Mouse (Mus musculus): ENCODE results near the gene Grik2.

The Grik2 gene

GRCm38 (mm10) chr10:49788381-49788906, at the start of gene Grik2:
Gene Grik2, minus strand, starts transcription at chr10:49788766.
- DNase-seq (ENCODE audit: low spot score): peak; percentile 5

GRCm38 (mm10) chr10:49834392-49834791, 45.8 kb upstream of the Grik2 start:
- no peak for DNase-seq (ENCODE audit: low spot score)

- DNase-seq (ENCODE audit: low spot score): no peak
These were observed 18.7 kb upstream of the Grik2 start for GRCm38 (mm10) chr10:49807276-49807675.

DNA sequence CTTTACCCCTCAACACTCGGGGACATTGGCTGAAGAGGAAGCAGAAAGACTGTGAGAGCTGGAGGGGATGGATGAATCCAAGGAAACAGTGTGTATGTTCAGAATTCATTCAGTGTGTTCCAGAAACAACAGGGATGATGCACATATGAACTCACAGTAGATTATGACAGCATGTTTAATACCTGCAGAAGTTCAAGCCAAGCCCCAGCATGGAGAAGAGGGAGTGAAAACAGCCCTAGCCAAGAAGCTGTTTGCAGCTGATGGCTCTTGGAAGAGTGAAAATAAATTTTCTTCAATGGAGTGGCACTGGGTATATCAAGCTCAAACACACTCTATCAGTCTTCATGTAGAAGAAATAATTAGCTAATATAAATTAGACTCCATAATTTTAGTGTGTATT, 12.4 kb upstream of the Grik2 start:
- DNase-seq (ENCODE audit: low spot score): no peak

DNA sequence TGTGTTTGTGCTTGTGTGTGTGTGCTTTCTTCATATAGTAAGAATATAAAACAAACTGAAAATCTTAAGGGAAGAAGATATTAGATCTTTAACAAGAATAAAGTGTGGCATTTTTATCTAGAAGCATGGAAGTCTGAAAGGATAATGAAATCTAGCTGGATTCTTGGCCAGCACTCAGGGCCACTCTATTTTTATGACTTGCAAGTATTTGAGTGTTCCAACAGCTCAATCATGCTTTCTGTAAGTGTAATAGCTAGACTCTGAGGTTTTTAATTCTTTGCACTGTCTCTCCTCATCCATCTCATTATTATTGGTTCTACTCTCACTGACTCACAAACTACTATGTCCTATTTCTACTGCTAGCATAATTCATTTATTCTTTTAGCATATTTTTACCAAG, 5.6 kb upstream of the Grik2 start:
- no peak for DNase-seq (ENCODE audit: low spot score)

DNA sequence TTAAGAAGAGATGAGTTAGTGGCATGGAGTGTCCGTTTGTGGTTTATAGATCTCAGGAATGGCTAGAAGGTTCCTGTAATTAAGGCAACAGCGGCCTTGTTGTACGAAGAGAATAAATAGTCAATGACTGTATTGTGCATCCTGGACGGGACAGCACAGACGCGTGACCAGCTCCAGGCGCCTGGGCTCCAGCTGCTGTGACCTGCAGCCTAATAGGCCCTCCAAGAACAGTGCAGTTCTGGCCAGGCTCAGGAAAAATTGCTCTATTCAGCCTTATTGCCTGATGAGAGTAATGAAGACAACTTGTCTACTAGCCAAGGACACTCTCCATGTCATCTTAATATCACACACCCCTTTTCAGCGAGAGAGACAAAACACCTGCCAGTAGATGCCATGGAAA, 1.8 kb upstream of the Grik2 start:
- no peak for DNase-seq (ENCODE audit: low spot score)

DNA sequence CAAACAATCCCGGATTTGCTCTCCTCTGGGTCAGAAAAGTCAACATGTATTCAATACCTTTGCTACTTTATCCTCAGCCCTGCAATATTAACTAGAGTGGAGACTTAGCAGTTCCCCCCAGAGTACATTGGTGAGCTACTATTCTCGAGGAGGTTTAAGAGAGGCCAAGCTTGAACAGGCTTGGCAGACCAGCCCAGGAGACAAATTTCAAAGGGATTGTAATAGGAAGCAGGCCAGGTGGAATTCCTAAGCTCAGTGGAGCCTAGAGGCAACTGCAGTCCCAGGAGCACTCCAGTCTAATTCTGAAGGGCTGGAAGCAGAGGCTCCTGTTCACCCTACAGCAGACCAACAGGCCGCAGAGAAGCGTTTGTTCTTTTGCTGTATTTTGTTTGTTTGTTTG, 1.1 kb upstream of the Grik2 start:
- DNase-seq (ENCODE audit: low spot score): no peak

GRCm38 (mm10) chr10:49788914-49789313, 348 bp upstream of the Grik2 start:
- no peak for DNase-seq (ENCODE audit: low spot score)

DNA sequence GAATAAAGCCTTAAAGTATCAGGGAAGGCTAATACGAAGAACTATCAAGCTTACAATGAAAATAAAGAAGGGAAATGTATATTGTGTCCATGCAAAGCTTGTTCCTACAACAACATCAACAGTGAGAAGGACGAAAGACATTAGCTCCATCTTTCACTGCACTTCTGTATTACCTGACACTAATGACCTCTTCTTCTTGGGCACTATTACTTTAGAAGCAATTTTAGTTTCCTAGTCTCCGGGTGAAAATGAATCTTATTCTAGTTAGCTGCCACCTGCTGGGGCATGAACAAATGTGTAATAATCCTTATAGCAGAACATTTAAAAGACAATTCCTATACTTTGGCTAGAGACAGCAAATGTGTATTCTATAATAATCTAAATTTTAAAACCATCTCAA, 1.9 kb downstream of the Grik2 start:
- DNase-seq (ENCODE audit: low spot score): no peak

- DNase-seq (ENCODE audit: low spot score): no peak
These were observed 3.1 kb downstream of the Grik2 start for GRCm38 (mm10) chr10:49785477-49785876.

DNA sequence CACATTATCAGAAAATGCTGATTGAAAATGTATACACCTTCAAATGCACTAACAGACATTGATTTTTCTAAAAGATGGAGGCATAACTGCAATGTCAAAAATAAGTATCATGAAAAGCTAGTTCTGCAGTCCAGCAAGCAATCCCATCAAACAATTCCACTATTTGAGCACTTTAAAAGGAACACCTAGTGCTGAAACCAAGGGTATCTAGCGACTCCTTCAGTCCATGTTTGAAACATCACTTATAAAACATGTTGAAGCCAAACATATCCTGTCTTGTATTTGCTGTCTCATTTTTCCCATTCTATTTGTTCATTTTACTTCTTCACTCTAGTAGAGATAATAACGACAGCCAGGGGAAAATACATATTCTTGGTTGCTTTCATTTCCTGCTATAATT, 3.7 kb downstream of the Grik2 start:
- no peak for DNase-seq (ENCODE audit: low spot score)

DNA sequence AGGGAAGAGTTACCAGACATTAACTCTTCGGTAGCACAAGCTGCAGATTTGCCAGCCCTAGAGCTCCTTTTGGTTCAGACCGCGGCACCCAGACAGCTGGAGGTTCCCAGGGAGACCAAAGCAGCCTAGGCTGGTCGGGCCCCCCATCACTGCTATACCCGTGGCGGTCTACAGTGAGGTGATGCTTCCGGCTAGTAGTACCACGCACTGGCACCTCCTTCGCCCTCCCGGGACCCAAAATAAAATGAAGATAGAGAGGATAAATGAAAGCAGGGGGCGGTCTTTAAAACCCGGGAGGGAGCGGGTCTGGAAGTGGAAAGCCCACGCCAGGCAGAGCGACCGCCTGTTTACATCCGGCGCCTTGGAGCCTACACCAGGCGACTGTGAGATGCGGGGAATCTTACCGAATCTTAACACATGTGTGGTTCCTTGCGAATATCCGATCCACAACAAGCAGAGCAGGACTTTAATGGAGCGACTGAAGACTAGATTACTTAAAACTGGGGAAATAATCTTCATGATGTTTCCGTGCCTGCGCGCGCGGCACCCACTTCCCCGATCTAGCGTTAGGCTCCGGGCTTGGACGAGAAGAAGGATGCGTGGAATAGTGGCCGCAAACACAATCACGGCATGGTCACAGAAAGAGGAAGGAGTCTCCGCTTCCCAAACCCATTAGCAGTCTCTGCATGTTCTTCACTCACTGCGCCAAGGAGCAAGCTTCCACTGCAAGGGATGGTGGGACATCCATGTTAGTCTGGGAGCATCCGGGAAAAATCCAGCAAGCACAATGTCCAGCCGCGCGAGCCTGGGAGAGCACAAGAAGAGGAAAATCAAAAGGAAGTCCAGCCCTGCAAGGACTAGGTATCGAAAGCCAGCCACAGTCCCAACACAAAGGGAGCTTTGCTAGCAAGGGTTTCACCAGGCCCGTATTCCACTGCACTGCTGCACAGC, 5.5 kb downstream of the Grik2 start:
- DNase-seq (ENCODE audit: low spot score): peak; percentile 4

DNA sequence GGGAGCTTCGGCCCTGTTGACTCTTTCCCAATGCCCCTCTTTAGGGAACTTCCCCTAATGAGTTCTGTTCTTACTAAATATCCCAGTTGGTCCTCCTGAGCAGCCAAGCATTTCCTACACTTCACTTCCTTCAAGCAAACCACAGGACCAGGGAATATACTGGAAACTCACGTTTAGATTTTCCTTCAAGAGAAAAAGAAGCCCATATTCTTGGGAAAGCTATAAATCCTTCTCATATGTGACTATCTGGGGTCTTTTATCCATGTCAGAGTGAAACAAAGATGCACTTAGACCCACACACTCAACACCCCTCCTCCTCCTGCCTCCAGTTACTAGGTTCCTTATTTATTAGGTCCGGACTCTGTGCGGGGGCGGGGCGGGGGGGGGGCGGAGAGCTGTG, 6.5 kb downstream of the Grik2 start:
- no peak for DNase-seq (ENCODE audit: low spot score)

- DNase-seq (ENCODE audit: low spot score): no peak
These were observed 8.1 kb downstream of the Grik2 start for GRCm38 (mm10) chr10:49780430-49780829.

DNA sequence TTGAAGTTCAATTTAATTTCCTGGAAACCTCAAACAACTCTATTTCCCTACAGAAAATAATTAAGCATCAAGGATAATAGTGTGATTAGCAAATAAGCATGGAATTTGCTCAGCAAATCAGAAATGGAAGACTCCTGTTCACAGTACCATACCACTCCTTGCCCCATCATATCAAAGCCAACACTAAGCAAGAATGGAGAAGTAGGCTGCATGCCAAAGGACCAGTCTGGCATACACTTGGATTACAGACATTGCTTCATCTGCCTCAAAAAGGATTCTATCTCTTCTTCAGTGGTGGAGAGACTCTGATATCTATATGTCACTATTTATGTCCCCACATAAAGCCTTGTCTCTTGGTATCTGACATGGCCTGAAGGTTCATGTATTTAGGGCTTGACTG, 19.7 kb downstream of the Grik2 start:
- no peak for DNase-seq (ENCODE audit: low spot score)

DNA sequence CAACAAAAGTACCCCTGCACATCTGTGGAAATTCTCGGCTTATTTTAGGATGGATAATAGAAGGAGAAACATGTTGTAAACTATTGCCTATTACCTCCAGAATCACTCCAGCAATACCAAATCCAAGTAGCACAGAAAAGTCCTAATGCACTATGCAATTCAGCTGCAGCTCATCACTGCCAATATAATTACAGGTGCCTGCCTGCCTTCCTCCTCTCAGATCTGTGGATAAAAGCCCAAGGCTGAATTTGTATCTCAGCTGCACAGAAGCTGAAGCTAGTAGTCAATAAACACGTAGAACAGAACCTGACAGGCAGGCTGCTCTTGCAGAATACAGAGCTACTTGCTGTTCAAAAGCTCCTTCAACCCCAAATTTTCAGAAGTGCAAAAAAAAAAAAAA, 21.0 kb downstream of the Grik2 start:
- DNase-seq (ENCODE audit: low spot score): no peak

DNA sequence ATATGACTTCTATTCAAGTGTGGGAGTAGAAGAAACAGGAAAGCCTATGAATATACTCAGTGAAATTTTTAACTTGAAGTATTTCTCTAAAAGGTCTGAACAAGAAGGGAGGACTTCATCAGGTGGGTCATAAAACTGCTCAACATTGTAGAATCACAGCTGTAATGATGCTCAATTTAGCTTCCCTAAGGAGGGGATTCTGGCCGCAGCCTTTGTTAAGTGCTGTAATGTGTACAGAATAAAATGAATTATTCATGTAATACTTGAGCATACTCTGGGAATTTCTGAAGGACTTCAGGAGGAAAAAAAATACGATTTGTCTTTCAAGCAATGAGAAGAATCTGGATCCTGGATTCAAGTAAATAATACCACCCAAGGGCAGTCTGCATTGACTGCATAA, 26.0 kb downstream of the Grik2 start:
- no peak for DNase-seq (ENCODE audit: low spot score)

- no peak for DNase-seq (ENCODE audit: low spot score)
These were observed 36.8 kb downstream of the Grik2 start for GRCm38 (mm10) chr10:49751769-49752168.

GRCm38 (mm10) chr10:49731841-49732240, 56.7 kb downstream of the Grik2 start:
- no peak for DNase-seq (ENCODE audit: low spot score)

DNA sequence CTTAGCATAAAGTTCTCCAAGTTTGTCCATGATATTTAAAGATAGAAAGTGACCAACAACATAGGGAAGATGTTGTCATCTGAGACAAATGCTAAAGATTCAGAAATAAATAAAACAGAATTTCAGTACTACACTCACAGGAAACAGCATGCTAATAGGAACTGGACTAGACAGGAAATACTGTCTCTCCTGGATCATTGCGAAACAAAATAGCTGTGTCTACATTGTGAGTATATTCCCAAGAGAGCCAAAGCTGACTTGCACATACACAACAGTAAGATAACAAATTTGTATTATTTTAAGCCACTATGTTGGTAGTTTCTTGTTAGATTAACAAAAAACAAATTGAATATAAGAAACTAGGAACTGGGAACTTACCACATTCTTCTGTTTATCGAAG, 64.9 kb downstream of the Grik2 start:
- DNase-seq (ENCODE audit: low spot score): no peak

DNA sequence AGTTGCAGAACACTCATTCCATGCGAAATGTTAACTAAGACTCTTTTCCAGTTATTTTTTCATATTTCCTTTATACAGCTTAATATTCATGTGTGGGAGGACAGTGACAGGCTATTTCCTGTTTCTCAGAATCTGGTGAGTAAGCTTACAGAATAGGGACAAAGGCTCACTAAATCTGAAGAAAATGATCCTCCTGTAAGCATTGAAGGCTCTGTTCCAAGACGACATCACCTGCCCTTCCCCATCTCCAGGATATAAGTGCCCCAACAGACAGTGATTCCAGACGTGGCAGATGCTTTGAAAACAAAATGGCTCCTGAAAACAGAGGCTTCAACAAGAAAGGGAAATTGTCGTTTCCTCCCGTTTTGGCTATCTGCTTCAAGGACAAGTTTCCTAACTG, 71.7 kb downstream of the Grik2 start:
- DNase-seq (ENCODE audit: low spot score): no peak

GRCm38 (mm10) chr10:49709748-49710147, 78.8 kb downstream of the Grik2 start:
- no peak for DNase-seq (ENCODE audit: low spot score)

DNA sequence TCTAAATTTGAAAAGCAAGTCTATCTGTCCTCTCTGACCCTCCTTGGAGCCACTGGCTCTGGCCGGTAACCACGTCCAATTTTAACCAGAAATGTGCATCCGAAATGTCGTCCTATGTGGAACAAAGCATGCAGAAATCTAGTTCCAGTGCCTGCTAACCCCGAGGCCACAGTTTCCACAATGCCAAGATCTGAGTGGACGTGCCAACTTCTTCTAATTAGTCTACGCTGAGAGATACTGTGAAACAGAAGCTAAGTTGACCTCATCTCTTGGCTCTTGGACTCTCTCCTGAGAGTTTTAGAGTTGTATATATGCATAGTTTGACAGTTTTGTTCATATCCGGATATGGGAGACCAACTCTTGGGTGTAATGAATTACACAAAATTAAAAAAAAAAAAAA, 84.1 kb downstream of the Grik2 start:
- no peak for DNase-seq (ENCODE audit: low spot score)

- DNase-seq (ENCODE audit: low spot score): no peak
These were observed 136.2 kb downstream of the Grik2 start for GRCm38 (mm10) chr10:49652320-49652719.

Measured in ovary, postnatal 10 days (tissue).